Mouse (Mus musculus): ENCODE measurements around the gene Gm4491. TPM values are rescaled to one million over a fixed set of nuclear protein-coding genes. Genes with fewer than 3 reads are reported as not detected.

Gm4491 gene
- polyA plus RNA-seq (2012; rRNA removed) = not detected in 2 replicates

- DNase-seq = no peak
- 38% methylated on average over 13 of the region's 13 CpGs for WGBS
- Histone ChIP-seq H3K4me1 (ENCODE audit: control insufficient read depth, insufficient read depth, low read length) (no peaks in the 10 kb centered on the region), H3K4me3 (replicated peaks; ENCODE audit: extremely low read depth, low read depth, low read length) (no peak within 1 kb of the TSS)
- TF ChIP-seq POLR2A (IDR thresholded peaks at IDR 0.05; ENCODE audit: borderline replicate concordance, extremely low read depth, low read depth, low read length) (no peak), CTCF (IDR thresholded peaks at IDR 0.05; ENCODE audit: insufficient read depth, low read length) (no peak)
Observed at GRCm38 (mm10) chr14:57115823-57116544, at the start of gene Gm4491. TSS of gene Gm4491 (minus strand) at chr14:57115883.

DNA sequence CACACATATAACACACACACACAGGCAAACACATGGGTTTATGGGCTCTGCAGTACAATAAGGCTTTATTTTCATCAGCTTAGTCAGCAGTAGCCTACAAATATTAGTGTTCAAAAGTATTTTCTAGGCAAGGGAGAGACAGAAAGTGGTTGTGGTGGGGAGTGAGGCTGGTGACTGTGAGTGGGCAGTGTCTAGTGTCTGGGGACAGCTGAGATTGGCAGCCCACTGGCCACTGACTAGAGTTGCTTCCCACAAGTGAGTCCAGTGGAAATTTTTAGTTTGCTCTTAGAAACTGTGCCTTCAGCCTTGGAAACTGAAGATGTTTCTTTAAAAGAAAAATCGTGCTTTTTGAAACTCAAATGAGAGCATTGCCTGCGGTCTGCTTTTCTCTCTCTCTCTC is 46.1 kb upstream of the Gm4491 start:
- TF ChIP-seq POLR2A (IDR thresholded peaks at IDR 0.05; ENCODE audit: borderline replicate concordance, extremely low read depth, low read depth, low read length) (no peak), CTCF (IDR thresholded peaks at IDR 0.05; ENCODE audit: insufficient read depth, low read length) (no peak)
- Histone ChIP-seq H3K4me3 (replicated peaks; ENCODE audit: extremely low read depth, low read depth, low read length) (no peak overlapping the region), H3K4me1 (ENCODE audit: control insufficient read depth, insufficient read depth, low read length) (no peaks in the 10 kb centered on the region)
- DNase-seq = no peak
- WGBS = 27% methylated on average over 2 of the region's 2 CpGs

GRCm38 (mm10) chr14:57161201-57161600 is 45.5 kb upstream of the Gm4491 start:
- DNase-seq = no peak
- TF ChIP-seq CTCF (IDR thresholded peaks at IDR 0.05; ENCODE audit: insufficient read depth, low read length) = no peak
- no peak for TF ChIP-seq POLR2A (IDR thresholded peaks at IDR 0.05; ENCODE audit: borderline replicate concordance, extremely low read depth, low read depth, low read length)

GRCm38 (mm10) chr14:57154916-57155315 is 39.2 kb upstream of the Gm4491 start:
- TF ChIP-seq CTCF (IDR thresholded peaks at IDR 0.05; ENCODE audit: insufficient read depth, low read length) (no peak), POLR2A (IDR thresholded peaks at IDR 0.05; ENCODE audit: borderline replicate concordance, extremely low read depth, low read depth, low read length) (no peak)
- Histone ChIP-seq H3K4me3 (replicated peaks; ENCODE audit: extremely low read depth, low read depth, low read length) (no peak overlapping the region), H3K4me1 (ENCODE audit: control insufficient read depth, insufficient read depth, low read length) (no peaks in the 10 kb centered on the region)
- WGBS = 51% methylated on average over 6 of the region's 6 CpGs
- no peak for DNase-seq

More at GRCm38 (mm10) chr14:57161201-57161600, 45.5 kb upstream of the Gm4491 start:
- H3K4me1 ChIP-seq (ENCODE audit: control insufficient read depth, insufficient read depth, low read length) = no peaks in the 10 kb centered on the region
- 70% methylated on average over 4 of the region's 4 CpGs for WGBS
- H3K4me3 ChIP-seq (replicated peaks; ENCODE audit: extremely low read depth, low read depth, low read length) = no peak overlapping the region

GRCm38 (mm10) chr14:57145741-57146140 is 30.1 kb upstream of the Gm4491 start:
- DNase-seq = no peak
- WGBS = 41% methylated on average over 4 of the region's 4 CpGs
- Histone ChIP-seq H3K4me1 (ENCODE audit: control insufficient read depth, insufficient read depth, low read length) (no peaks in the 10 kb centered on the region), H3K4me3 (replicated peaks; ENCODE audit: extremely low read depth, low read depth, low read length) (no peak overlapping the region)
- TF ChIP-seq CTCF (IDR thresholded peaks at IDR 0.05; ENCODE audit: insufficient read depth, low read length) (no peak), POLR2A (IDR thresholded peaks at IDR 0.05; ENCODE audit: borderline replicate concordance, extremely low read depth, low read depth, low read length) (no peak)

GRCm38 (mm10) chr14:57135265-57135664 is 19.6 kb upstream of the Gm4491 start:
- no peak for DNase-seq
- H3K4me3 ChIP-seq (replicated peaks; ENCODE audit: extremely low read depth, low read depth, low read length) = no peak overlapping the region
- TF ChIP-seq CTCF (IDR thresholded peaks at IDR 0.05; ENCODE audit: insufficient read depth, low read length) = no peak
- no peaks in the 10 kb centered on the region for H3K4me1 ChIP-seq (ENCODE audit: control insufficient read depth, insufficient read depth, low read length)
- 62% methylated on average over 8 of the region's 8 CpGs for WGBS

GRCm38 (mm10) chr14:57133161-57133661 is 17.5 kb upstream of the Gm4491 start, which contains the start of gene Gjb6:
TSS of gene Gjb6 (minus strand) at chr14:57133611.
- WGBS = 3% methylated on average over 33 of the region's 33 CpGs
- peak within 1 kb of the TSS; percentile 42 for H3K4me3 ChIP-seq (replicated peaks; ENCODE audit: extremely low read depth, low read depth, low read length)
- TF ChIP-seq CTCF (IDR thresholded peaks at IDR 0.05; ENCODE audit: insufficient read depth, low read length) (no peak), POLR2A (IDR thresholded peaks at IDR 0.05; ENCODE audit: borderline replicate concordance, extremely low read depth, low read depth, low read length) (no peak)
- no peak for DNase-seq
- no peaks in the 10 kb centered on the region; the same call in 1 of the 2 replicates for H3K4me1 ChIP-seq (ENCODE audit: control insufficient read depth, insufficient read depth, low read length)

DNA sequence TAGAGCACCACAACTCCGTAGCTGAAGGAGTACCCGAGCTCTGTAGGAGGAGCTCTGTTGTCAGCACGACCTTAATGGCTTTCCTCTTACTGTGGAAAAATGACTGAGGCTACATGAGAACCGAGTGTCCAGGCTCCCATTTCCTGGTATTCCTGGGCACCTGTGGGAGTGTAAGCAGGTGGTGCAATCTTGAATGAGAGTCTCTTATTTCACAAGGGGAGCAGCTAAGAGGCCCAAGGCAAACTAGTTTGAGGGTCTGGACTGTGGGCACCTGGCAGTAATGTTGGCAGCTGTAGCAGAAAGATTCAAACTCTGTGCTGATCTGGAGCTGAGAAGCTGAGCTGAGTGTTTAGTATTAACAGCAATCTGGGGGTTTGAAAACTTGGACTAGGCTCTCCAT is 11.7 kb upstream of the Gm4491 start:
- Histone ChIP-seq H3K4me3 (replicated peaks; ENCODE audit: extremely low read depth, low read depth, low read length) (no peak overlapping the region), H3K4me1 (ENCODE audit: control insufficient read depth, insufficient read depth, low read length) (no peaks in the 10 kb centered on the region; the same call in 1 of the 2 replicates)
- no peak for DNase-seq
- no peak for TF ChIP-seq CTCF (IDR thresholded peaks at IDR 0.05; ENCODE audit: insufficient read depth, low read length)
- no peak for TF ChIP-seq POLR2A (IDR thresholded peaks at IDR 0.05; ENCODE audit: borderline replicate concordance, extremely low read depth, low read depth, low read length)
- WGBS = 59% methylated on average over 4 of the region's 4 CpGs

- whole genome bisulfite sequencing = 73% methylated on average over 7 of the region's 7 CpGs
- Histone ChIP-seq H3K4me3 (replicated peaks; ENCODE audit: extremely low read depth, low read depth, low read length) (no peak overlapping the region), H3K4me1 (ENCODE audit: control insufficient read depth, insufficient read depth, low read length) (no peaks in the 10 kb centered on the region)
- TF ChIP-seq CTCF (IDR thresholded peaks at IDR 0.05; ENCODE audit: insufficient read depth, low read length) (no peak), POLR2A (IDR thresholded peaks at IDR 0.05; ENCODE audit: borderline replicate concordance, extremely low read depth, low read depth, low read length) (no peak)
- DNase-seq = no peak
Observed at GRCm38 (mm10) chr14:57122295-57122694, 6.6 kb upstream of the Gm4491 start.

DNA sequence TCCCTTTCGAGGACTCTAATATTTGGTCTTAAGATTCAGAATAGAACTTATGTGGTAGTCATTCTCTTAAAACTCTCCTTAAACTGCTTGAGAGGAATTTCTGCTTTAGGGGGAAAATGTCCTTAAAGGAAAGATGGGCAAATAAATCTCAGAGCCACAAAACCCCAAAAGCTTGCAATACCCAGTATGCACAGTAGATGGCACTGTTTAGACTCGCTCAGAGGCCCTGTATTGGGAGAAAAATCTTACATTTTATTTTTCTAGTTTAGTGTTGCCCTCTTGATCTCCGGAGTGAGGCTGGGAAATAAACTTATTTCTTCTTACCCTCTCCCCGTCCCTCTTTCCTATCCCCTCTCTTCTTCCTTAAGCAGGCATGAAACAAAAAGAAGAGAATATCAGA is 6.5 kb downstream of the Gm4491 start:
- TF ChIP-seq POLR2A (IDR thresholded peaks at IDR 0.05; ENCODE audit: borderline replicate concordance, extremely low read depth, low read depth, low read length) (no peak), CTCF (IDR thresholded peaks at IDR 0.05; ENCODE audit: insufficient read depth, low read length) (peak; percentile 39)
- DNase-seq = no peak
- Histone ChIP-seq H3K4me3 (replicated peaks; ENCODE audit: extremely low read depth, low read depth, low read length) (no peak overlapping the region), H3K4me1 (ENCODE audit: control insufficient read depth, insufficient read depth, low read length) (no peaks in the 10 kb centered on the region)
- 9% methylated on average over 4 of the region's 4 CpGs for WGBS

Measured in lung, adult 2 months (tissue).